Mouse (Mus musculus) layer of hippocampus, adult 9-10 months (tissue): ENCODE results near the gene Vmn1r87.
"Not testable (repeated sequence)": the region's sequence is repeated elsewhere in the genome, so short reads cannot be mapped to it uniquely, and the experiment has no call there.

Source experiments
- DNase-seq: peaks from one replicate; pipeline ENCODE4 v3.0.0; 2022; ENCODE audit warnings: low spot score

Gene Vmn1r87

DNA sequence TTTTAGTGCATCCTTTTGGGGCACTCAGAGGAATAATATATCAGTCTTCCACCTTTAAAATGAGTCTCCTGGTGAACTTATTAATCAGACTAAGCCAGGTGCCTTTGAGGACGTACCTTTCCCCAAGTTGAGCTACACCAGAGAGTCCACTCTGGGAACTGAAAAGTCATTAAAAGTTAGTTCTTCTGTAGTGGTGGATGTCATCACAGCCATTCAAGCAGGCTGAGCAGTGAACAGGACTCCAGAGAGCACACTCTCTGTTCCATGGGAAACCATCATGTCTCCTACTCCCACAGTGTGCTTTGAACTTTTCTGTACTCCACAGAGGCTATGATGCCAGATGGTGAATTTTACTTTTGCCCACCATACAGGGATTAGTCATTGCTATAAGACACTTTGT is at the start of gene Vmn1r87:
Gene Vmn1r87 (minus strand): TSS at position 101 of the 400 bp plus-strand sequence.
- no peak for DNase-seq

DNA sequence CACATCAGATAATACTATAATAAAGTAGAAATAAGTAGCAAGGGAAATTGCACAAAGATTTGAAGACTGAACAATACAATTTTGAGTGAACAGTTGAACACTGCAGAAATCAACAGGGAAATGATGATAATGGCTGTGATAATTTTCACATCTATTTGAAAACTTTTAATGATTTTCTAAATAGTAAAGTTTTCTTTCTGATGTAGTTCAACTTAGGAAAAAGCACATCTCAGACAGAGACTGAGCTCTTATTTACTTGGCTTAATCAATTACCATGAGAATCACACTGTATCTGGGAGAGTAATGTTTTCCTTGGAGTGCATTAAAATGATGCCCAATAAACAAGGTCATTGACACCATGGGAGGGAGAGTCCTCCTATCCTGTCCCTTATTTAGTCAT is 19.3 kb upstream of the Vmn1r87 start, which contains the start of gene Vmn1r88:
Gene Vmn1r88 (plus strand): TSS at position 301 of the 400 bp plus-strand sequence.
- DNase-seq, result no peak

DNA sequence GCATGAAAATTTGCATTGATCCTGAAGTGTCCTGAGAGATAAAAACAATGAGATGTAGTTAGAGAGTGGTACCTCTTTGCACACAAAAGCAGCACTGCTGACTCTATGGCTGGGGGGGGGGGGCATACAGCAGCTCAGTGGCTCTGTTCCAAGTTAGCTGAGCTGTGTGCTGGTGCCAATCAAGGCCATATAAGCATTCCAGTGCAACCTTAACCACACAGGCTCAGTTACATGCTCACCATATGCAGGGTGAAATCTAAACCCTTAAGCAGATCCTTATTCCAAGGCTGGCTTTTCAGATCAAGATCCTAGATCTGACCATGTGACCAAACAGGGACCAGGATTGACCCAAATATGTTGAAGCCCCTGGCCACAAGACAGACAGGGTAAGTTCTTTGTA is 2.6 kb downstream of the Vmn1r87 start:
- no peak for DNase-seq

DNA sequence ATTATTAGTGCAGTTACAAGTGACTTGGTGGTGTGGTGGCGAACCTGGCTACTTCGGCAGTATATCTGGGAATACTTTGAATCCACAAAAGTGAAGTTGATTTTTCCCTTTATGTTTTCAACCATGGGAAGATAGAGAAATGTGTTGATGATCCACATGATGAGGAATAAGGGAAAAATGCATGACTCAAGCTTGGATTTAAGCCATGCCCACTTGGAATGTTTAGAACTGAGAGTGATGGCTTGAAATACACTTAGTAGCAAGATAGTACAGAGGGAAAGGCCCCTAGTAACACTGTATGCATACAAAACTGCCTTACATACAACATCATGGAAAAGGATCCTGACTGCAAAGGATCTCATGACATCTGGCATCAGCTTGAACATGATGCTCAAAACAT is 8.1 kb downstream of the Vmn1r87 start:
- no peak for DNase-seq

DNA sequence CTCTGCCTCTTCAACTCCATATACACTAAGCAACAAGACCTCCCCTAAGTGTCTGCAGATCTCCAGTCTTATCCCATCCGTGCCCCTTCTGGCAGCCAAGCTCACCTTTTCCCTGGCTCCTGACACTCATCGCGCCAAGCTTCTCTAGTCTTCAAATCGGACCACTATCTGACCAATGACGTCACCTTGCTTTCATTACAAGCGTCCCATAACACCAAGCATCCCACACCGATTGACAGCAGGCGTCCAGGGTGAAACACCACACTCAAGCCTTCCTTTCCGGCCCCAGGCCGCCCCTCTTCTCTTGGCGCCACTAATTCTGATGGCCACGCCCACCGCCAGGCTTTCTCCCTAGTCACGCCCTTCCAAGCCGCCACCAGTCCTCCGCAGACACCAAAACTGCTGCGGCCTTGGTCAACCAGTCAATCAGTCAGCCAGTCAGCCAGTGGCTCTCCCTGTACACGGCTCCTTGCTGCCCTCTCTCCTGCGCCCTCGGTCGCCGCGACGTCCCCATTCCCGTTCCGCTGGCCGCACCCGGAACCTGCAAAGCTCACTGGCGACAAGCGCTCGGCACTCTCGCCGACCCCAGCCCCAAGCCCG is 16.3 kb downstream of the Vmn1r87 start:
- not testable (repeated sequence) for DNase-seq

DNA sequence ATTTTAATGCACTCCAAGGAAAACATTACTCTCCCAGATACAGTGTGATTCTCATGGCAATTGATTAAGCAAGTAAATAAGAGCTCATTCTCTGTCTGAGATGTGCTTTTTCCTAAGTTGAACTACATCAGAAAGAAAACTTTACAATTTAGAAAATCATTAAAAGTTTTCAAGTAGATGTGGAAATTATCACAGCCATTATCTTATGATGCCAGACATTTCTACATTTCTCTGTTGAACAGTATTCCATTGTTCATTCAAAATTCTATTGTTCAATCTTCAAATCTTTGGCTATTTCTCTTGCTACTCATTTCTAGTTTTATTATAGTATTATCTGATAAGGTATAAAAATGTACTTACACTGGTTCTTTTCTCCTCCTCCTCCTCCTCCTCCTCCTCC is 20.1 kb downstream of the Vmn1r87 start, which contains the start of gene Vmn1r86:
Gene Vmn1r86 (minus strand): TSS at position 101 of the 400 bp plus-strand sequence.
- no peak for DNase-seq

DNA sequence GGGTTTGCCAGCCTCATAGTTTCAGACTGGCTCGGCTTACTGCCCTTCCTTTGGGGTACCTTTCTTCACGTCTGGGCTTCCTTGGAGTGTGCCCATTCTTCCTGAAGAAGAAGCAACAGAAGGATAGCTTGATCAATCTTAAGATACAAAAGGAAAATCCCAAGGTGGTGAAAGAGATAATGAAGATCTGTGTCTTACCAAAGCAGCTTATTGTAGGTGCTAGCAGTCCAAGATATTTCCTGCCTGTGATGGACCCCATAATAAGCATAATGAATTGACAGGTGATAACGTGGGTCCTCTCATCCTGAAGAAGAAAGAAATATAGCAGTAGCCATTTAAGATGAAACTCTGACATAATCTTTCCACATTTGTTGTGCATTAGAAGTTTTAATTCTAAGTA is 44.9 kb downstream of the Vmn1r87 start, which contains the start of gene Vmn1r85:
Gene Vmn1r85 (minus strand): TSS at position 101 of the 400 bp plus-strand sequence.
- DNase-seq, result no peak
